Mouse (Mus musculus): Measurements from ENCODE around the gene Rflnb.

DNA sequence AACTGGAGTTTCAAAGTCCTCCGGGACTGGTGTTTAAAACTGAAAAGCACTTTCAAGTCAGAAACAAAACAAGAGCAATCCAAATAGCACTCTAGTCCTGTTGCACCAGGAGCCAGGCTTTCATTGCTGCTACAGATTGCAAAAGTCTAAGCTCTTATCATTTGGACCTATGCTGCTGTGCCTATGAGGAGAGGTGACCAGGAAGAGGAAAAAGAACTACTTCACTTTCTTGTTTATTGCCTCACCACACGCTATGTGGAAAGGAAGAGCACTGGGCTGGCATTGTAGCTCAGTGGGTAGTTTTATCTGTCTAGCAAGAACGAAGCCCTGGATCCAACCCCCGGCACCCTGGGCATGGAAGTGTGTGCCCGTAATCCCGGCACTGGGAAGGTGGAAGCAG is 5.8 kb upstream of the Rflnb start:
- no peak for TF ChIP-seq CTCF (IDR thresholded peaks at IDR 0.05)
- no peak for TF ChIP-seq EP300 (IDR thresholded peaks at IDR 0.05; ENCODE audit: insufficient read depth, low read depth, low read length)
- TF ChIP-seq POLR2A (IDR thresholded peaks at IDR 0.05; ENCODE audit: insufficient read depth, low read depth, low read length), result no peak
